16 mouse cellular contexts compared by ENCODE assay signal in the genomic region with DNA sequence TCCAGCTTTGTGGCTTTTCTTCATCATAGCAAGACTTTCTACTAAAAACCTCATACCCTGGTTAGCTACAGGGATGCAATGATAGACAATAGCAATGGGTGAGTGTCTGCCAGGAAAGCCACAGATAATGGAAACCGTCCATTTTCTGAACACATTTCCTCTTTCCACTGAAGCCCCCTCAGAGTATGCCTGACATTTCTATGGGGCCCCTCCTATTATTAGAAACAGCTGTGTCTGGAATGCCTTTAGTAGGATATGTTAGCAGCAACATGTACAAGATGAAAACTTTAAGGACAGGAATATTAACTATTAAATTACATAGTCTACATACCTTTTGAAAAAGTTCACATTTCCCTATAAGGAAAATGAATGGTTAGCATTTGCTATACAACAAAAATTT.
"Had no signal": no experiment of that assay in that cellular context is flagged by ENCODE, and none has a peak within 500 bp of the region (broad histone marks: within the 10 kb centered on the region; RNA-seq: fewer than 3 reads in every experiment).

No protein-coding gene starts in this region.

- ATAC-seq: liver, postnatal 0 days; midbrain, embryonic 13.5 days had no signal

- H3K4me1 ChIP-seq: liver, embryonic 13.5 days; lung, embryonic 15.5 days; megakaryocyte, embryonic 14.5 days; neural tube, embryonic 15.5 days had no signal

- H3K9ac ChIP-seq: liver, embryonic 13.5 days; liver, postnatal 0 days; lung, embryonic 15.5 days; midbrain, embryonic 13.5 days; neural tube, embryonic 15.5 days had no signal

- H3K27me3 ChIP-seq: liver, embryonic 13.5 days; lung, embryonic 15.5 days; neural tube, embryonic 15.5 days had no signal

- H3K9me3 ChIP-seq: liver, embryonic 13.5 days; lung, embryonic 15.5 days; megakaryocyte, embryonic 14.5 days; midbrain, embryonic 13.5 days; neural tube, embryonic 15.5 days had no signal

- H3K36me3 ChIP-seq: liver, embryonic 13.5 days; lung, embryonic 15.5 days; midbrain, embryonic 13.5 days; neural tube, embryonic 15.5 days had no signal

- H3K4me3 ChIP-seq: liver, embryonic 13.5 days; lung, embryonic 15.5 days; megakaryocyte, embryonic 14.5 days; midbrain, embryonic 13.5 days; neural tube, embryonic 15.5 days had no signal

- DNase-seq: kidney, adult 9 months; kidney, postnatal 36 days; layer of hippocampus, adult 9-11 months; left cerebral cortex, postnatal 4 days; liver; liver, embryonic 13.5 days; liver, postnatal 0 days; lung, postnatal 14 days; right cerebral cortex, adult 18-20 months; right cerebral cortex, postnatal 25 days had no signal

- H3K4me2 ChIP-seq: liver, embryonic 13.5 days; lung, embryonic 15.5 days; midbrain, embryonic 13.5 days; neural tube, embryonic 15.5 days had no signal

- H3K27ac ChIP-seq: kidney, postnatal 0 days; liver, embryonic 13.5 days; lung, embryonic 15.5 days; macrophage; midbrain, embryonic 13.5 days; neural tube, embryonic 15.5 days had no signal
